Mouse (Mus musculus): Measurements from ENCODE around the gene Fam131a. TPM values are rescaled to one million over a fixed set of nuclear protein-coding genes. Genes with fewer than 3 reads are reported as not detected.
A peak's percentile ranks its signal among the peaks of the same experiment; 100 is the strongest.
"Not testable (repeated sequence)": the region's sequence is repeated elsewhere in the genome, so short reads cannot be mapped to it uniquely, and the experiment has no call there.

Gene Fam131a
- polyA plus RNA-seq (2017; shearing (Covaris generic)): under 1 TPM; 0.30 to 0.78 (median 0.59) TPM

GRCm38 (mm10) chr16:20693111-20693701 lies at the start of gene Fam131a:
TSS of gene Fam131a (plus strand) at chr16:20693241.
- ATAC-seq: peak; percentile 84

- ATAC-seq: no peak
Measured at GRCm38 (mm10) chr16:20643911-20644310, 49.1 kb upstream of the Fam131a start.

- peak; percentile 97 for ATAC-seq
Measured at GRCm38 (mm10) chr16:20651076-20651946, 41.7 kb upstream of the Fam131a start, which contains the start of gene Psmd2. TSS of gene Psmd2 (plus strand) at chr16:20651652.

GRCm38 (mm10) chr16:20651947-20652310 lies 41.1 kb upstream of the Fam131a start:
- ATAC-seq: no peak

- no peak for ATAC-seq
Measured at GRCm38 (mm10) chr16:20653315-20653714, 39.7 kb upstream of the Fam131a start.

- no peak for ATAC-seq
Measured at GRCm38 (mm10) chr16:20657661-20658060, 35.4 kb upstream of the Fam131a start.

GRCm38 (mm10) chr16:20668013-20668412 lies 25.0 kb upstream of the Fam131a start, which contains the start of gene Eif4g1:
TSS of gene Eif4g1 (plus strand) at chr16:20668313.
- ATAC-seq: not testable (repeated sequence)

GRCm38 (mm10) chr16:20670291-20670690 lies 22.8 kb upstream of the Fam131a start:
- no peak for ATAC-seq

GRCm38 (mm10) chr16:20671886-20672285 lies 21.2 kb upstream of the Fam131a start:
- ATAC-seq: no peak

GRCm38 (mm10) chr16:20672500-20672902 lies 20.5 kb upstream of the Fam131a start:
- ATAC-seq: peak; percentile 91

GRCm38 (mm10) chr16:20672965-20673705 lies 19.9 kb upstream of the Fam131a start:
- ATAC-seq: peak; percentile 33

- no peak for ATAC-seq
Measured at GRCm38 (mm10) chr16:20673706-20674303, 19.2 kb upstream of the Fam131a start.

- no peak for ATAC-seq
Measured at GRCm38 (mm10) chr16:20675213-20675612, 17.8 kb upstream of the Fam131a start.

- no peak for ATAC-seq
Measured at GRCm38 (mm10) chr16:20676702-20677101, 16.3 kb upstream of the Fam131a start.

GRCm38 (mm10) chr16:20677380-20677779 lies 15.7 kb upstream of the Fam131a start:
- ATAC-seq: no peak

GRCm38 (mm10) chr16:20677974-20678675 lies 14.9 kb upstream of the Fam131a start:
- no peak for ATAC-seq

- ATAC-seq: no peak
Measured at GRCm38 (mm10) chr16:20690774-20691173, 2.3 kb upstream of the Fam131a start.

GRCm38 (mm10) chr16:20691617-20692016 lies 1.4 kb upstream of the Fam131a start:
- no peak for ATAC-seq

GRCm38 (mm10) chr16:20692241-20692965 lies 638 bp upstream of the Fam131a start:
- ATAC-seq: no peak

- ATAC-seq: no peak
Measured at GRCm38 (mm10) chr16:20694781-20695180, 1.7 kb downstream of the Fam131a start.

GRCm38 (mm10) chr16:20695622-20696323 lies 2.7 kb downstream of the Fam131a start:
- ATAC-seq: peak; percentile 27
